In the genomic region with DNA sequence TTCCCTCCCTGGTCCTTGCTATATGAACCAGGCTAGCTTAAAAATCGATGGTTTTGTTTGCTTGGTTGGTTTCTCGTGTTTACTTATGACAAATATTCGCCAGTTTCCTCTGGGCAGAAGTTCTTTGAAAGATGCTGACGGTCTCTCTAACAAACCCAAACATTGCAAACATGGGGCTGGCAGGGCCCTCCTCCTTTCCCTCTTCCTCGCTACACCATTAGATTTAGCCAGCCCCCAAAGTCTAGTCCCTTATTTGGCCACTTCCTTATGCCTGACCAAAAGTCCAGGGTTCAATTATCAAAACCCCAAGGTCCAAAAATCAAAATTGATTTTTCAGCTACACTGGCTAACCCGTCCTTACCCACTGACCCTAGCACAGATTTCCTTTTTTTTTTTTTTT, we compare ENCODE assay signal across 24 mouse cellular contexts.
"Had no signal": no experiment of that assay in that cellular context is flagged by ENCODE, and none has a peak within 500 bp of the region (broad histone marks: within the 10 kb centered on the region; RNA-seq: fewer than 3 reads in every experiment).

No protein-coding gene starts in this region.

- H3K4me2 ChIP-seq: heart, embryonic 11.5 days; heart, embryonic 13.5 days; heart, embryonic 15.5 days; hindbrain, embryonic 13.5 days; hindbrain, embryonic 15.5 days; kidney, embryonic 15.5 days; limb, embryonic 13.5 days had no signal

- H3K9ac ChIP-seq: heart, embryonic 13.5 days; heart, embryonic 15.5 days; hindbrain, embryonic 13.5 days; hindbrain, embryonic 15.5 days; kidney, embryonic 15.5 days; limb, embryonic 13.5 days had no signal

- DNase-seq: gastrocnemius, adult 2 months; gastrocnemius, postnatal 10 days; gastrocnemius, postnatal 36 days; heart, adult 2 months; heart, postnatal 14 days; heart, postnatal 36 days; kidney, adult 11 months; kidney, adult 2 months; kidney, adult 9 months; kidney, postnatal 14 days; layer of hippocampus, adult 9-11 months; layer of hippocampus, postnatal 36 days; left cerebral cortex, postnatal 4 days had no signal

- H3K4me1 ChIP-seq: hindbrain, embryonic 13.5 days; hindbrain, embryonic 15.5 days; limb, embryonic 13.5 days had no signal

- H3K4me3 ChIP-seq: gastrocnemius, adult 2 months; heart, adult 2 months; heart, embryonic 13.5 days; heart, embryonic 15.5 days; hindbrain, embryonic 13.5 days; hindbrain, embryonic 15.5 days; kidney, embryonic 15.5 days; limb, embryonic 13.5 days had no signal

- ATAC-seq: forebrain, embryonic 16.5 days; hindbrain, postnatal 0 days; intestine, embryonic 16.5 days had no signal

- H3K36me3 ChIP-seq: heart, embryonic 13.5 days; heart, embryonic 15.5 days; hindbrain, embryonic 13.5 days; hindbrain, embryonic 15.5 days; kidney, embryonic 15.5 days; limb, embryonic 13.5 days had no signal

- H3K27ac ChIP-seq: gastrocnemius, adult 2 months; heart, adult 2 months; heart, embryonic 13.5 days; heart, embryonic 15.5 days; hindbrain, embryonic 13.5 days; hindbrain, embryonic 15.5 days; hindbrain, postnatal 0 days; kidney, embryonic 15.5 days; kidney, postnatal 0 days; limb, embryonic 13.5 days had no signal

- H3K9me3 ChIP-seq: heart, embryonic 13.5 days; heart, embryonic 15.5 days; hindbrain, embryonic 13.5 days; hindbrain, embryonic 15.5 days; kidney, embryonic 15.5 days; limb, embryonic 13.5 days had no signal

- H3K27me3 ChIP-seq: heart, embryonic 13.5 days; heart, embryonic 15.5 days; hindbrain, embryonic 13.5 days; hindbrain, embryonic 15.5 days; kidney, embryonic 15.5 days; limb, embryonic 13.5 days had no signal
